Mouse (Mus musculus) heart, adult 2 months (tissue): ENCODE results near the gene Wnk4.

Source experiments
- CTCF ChIP-seq: fragments of 200-600 bp; IDR thresholded peaks from 2 replicates; pipeline ENCODE4 v1.8.1; 2022; ENCODE audit warnings: antibody characterized with exemption, mild to moderate bottlenecking, moderate library complexity
- EP300 ChIP-seq: fragments of 200-500 bp; IDR thresholded peaks from 2 replicates; pipeline ENCODE4 v1.6.1; 2011; ENCODE audit warnings: low read depth, low read length, control low read depth; ENCODE audit not compliant: insufficient read depth
- POLR2A ChIP-seq: fragments of 200-500 bp; IDR thresholded peaks from 2 replicates; pipeline ENCODE4 v1.6.1; 2011; ENCODE audit warnings: mild to moderate bottlenecking, low read depth, low read length, control low read depth; ENCODE audit not compliant: insufficient read depth

DNA sequence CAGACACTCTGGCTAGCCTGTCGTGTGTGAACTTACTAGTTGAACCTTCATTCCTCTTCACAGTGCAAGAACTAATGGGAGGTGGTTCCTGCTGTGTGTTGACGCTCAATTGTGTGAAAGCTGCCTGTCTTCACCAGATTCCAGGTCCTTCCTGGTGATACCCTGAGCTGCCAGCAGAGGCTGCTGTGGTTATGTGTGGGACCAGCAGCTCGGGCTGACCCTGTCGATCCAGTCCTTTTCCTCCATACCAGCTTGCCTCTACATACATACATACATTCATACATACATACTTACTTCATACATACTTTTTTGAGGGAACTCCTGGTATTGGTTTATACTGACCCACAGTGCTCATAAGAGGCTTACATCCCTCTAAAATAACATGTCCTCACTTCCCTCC lies 63.2 kb downstream of the Wnk4 start:
- TF ChIP-seq EP300: peak; percentile 91; the same call in 1 of the 2 replicates
- peak; percentile 99 for TF ChIP-seq CTCF
- no peak for TF ChIP-seq POLR2A
